Mouse (Mus musculus): ENCODE results near the gene Ms4a12. TPM values are rescaled to one million over a fixed set of nuclear protein-coding genes. Genes with fewer than 3 reads are reported as not detected.

The Ms4a12 gene
- polyA plus RNA-seq, 2 experiments, result not detected

DNA sequence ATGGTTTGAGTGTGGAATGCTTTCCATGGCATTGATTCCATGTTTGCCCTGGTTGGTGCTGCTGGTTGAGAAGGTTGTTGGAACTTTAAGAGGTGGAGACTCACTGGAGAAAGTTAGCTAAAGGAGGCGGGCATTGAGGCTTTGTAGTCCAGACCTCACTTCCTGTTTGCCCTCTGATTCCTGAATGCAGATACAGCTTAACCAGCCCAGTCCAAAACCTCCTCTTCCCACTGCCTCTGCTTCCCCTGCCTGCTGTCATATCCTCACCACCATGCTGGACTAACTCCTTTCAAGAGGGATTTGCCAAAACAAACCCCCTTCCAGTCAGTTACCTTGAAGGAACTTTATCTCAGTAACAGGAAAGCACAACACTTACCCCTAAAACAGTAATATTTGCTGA lies 39.7 kb downstream of the Ms4a12 start:
- no peaks in the 10 kb centered on the region for H3K9me3 ChIP-seq (ENCODE audit: control insufficient read depth, low read length)
- WGBS (ENCODE audit: insufficient replicate concordance), result 29% methylated on average over 1 of the region's 1 CpGs
- no peak overlapping the region for H3K4me3 ChIP-seq (ENCODE audit: insufficient read depth in 1 of 2, low read depth in 2 of 2, low read length in 2 of 2)
- no peaks in the 10 kb centered on the region for H3K36me3 ChIP-seq (replicated peaks; ENCODE audit: control insufficient read depth, insufficient read depth, low read depth)
- TF ChIP-seq CTCF (IDR thresholded peaks at IDR 0.05; ENCODE audit: low read depth) (no peak), EP300 (IDR thresholded peaks at IDR 0.05; ENCODE audit: low read depth) (no peak)
- no peaks in the 10 kb centered on the region for H3K27me3 ChIP-seq (ENCODE audit: control insufficient read depth, insufficient read depth, low read length)
- no peak for DNase-seq (ENCODE audit: low read depth in 3 of 3, low spot score in 3 of 3)
- no peak overlapping the region for H3K27ac ChIP-seq
- no peak overlapping the region for H3K4me2 ChIP-seq (ENCODE audit: low read depth)
- no peak for ATAC-seq (ENCODE audit: insufficient read depth)
- H3K4me1 ChIP-seq (replicated peaks; ENCODE audit: control insufficient read depth in 2 of 2, insufficient read depth in 2 of 2, low read length in 1 of 2), result no peaks in the 10 kb centered on the region
- no peak overlapping the region for H3K9ac ChIP-seq (replicated peaks)

DNA sequence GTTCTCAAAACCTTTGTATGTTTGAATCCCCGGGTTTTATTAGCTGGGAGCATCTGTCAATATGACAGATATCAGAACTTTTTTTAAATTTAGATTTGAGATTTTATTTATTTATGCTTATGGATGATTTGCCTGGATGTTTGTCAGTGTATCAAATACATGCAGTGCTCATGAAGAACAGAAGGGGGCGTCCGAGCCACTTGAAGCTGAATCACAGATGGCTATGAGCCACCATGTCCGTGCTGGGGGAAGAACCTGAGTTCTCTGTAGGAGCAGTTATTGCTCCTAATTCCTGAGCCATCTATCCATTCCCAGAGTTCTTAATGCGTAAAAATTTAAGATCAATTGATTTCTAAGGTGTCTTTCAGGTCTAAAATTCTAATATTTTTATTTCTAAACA lies 48.1 kb downstream of the Ms4a12 start:
- Histone ChIP-seq H3K9ac (replicated peaks) (no peak overlapping the region), H3K36me3 (replicated peaks; ENCODE audit: control insufficient read depth, insufficient read depth, low read depth) (no peaks in the 10 kb centered on the region), H3K27ac (no peak overlapping the region), H3K4me3 (ENCODE audit: insufficient read depth in 1 of 2, low read depth in 2 of 2, low read length in 2 of 2) (no peak overlapping the region), H3K27me3 (ENCODE audit: control insufficient read depth, insufficient read depth, low read length) (no peaks in the 10 kb centered on the region), H3K4me1 (replicated peaks; ENCODE audit: control insufficient read depth in 2 of 2, insufficient read depth in 2 of 2, low read length in 1 of 2) (no peaks in the 10 kb centered on the region), H3K4me2 (ENCODE audit: low read depth) (no peak overlapping the region), H3K9me3 (ENCODE audit: control insufficient read depth, low read length) (no peaks in the 10 kb centered on the region)
- ATAC-seq (ENCODE audit: insufficient read depth) (no peak), DNase-seq (ENCODE audit: low read depth in 3 of 3, low spot score in 3 of 3) (peak in 1 of 3 experiments; percentile 6)
- TF ChIP-seq CTCF (IDR thresholded peaks at IDR 0.05; ENCODE audit: low read depth) (peak; percentile 41), EP300 (IDR thresholded peaks at IDR 0.05; ENCODE audit: low read depth) (no peak)
- 15% methylated on average over 5 of the region's 5 CpGs for WGBS (ENCODE audit: insufficient replicate concordance)

DNA sequence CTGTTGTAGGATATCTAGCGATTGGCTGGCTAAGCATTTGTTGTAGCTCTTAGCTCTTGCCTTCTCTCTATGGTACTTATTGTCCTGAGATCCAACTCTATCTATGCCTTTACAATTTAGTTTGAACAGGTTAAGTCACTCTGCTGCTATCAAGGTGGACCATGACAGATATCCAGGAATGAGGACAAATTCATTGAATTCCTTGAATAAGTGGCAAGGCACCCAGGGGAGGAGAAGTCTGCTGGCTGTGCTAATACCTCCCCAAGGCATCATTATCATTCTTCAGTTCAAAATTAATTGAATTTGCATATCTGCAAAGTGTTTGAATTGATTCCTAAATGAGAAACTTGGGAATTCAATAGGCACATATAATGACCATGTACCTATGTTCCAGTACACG lies 54.8 kb downstream of the Ms4a12 start:
- no peak overlapping the region for H3K27ac ChIP-seq
- H3K9me3 ChIP-seq (ENCODE audit: control insufficient read depth, low read length), result no peaks in the 10 kb centered on the region
- WGBS (ENCODE audit: insufficient replicate concordance), result 47% methylated on average over 2 of the region's 2 CpGs
- TF ChIP-seq EP300 (IDR thresholded peaks at IDR 0.05; ENCODE audit: low read depth) (no peak), CTCF (IDR thresholded peaks at IDR 0.05; ENCODE audit: low read depth) (no peak)
- H3K4me2 ChIP-seq (ENCODE audit: low read depth), result no peak overlapping the region
- no peaks in the 10 kb centered on the region for H3K27me3 ChIP-seq (ENCODE audit: control insufficient read depth, insufficient read depth, low read length)
- H3K4me1 ChIP-seq (replicated peaks; ENCODE audit: control insufficient read depth in 2 of 2, insufficient read depth in 2 of 2, low read length in 1 of 2), result no peaks in the 10 kb centered on the region
- DNase-seq (ENCODE audit: low read depth in 3 of 3, low spot score in 3 of 3), result no peak
- ATAC-seq (ENCODE audit: insufficient read depth), result no peak
- H3K36me3 ChIP-seq (replicated peaks; ENCODE audit: control insufficient read depth, insufficient read depth, low read depth), result no peaks in the 10 kb centered on the region
- no peak overlapping the region for H3K4me3 ChIP-seq (ENCODE audit: insufficient read depth in 1 of 2, low read depth in 2 of 2, low read length in 2 of 2)
- no peak overlapping the region for H3K9ac ChIP-seq (replicated peaks)

DNA sequence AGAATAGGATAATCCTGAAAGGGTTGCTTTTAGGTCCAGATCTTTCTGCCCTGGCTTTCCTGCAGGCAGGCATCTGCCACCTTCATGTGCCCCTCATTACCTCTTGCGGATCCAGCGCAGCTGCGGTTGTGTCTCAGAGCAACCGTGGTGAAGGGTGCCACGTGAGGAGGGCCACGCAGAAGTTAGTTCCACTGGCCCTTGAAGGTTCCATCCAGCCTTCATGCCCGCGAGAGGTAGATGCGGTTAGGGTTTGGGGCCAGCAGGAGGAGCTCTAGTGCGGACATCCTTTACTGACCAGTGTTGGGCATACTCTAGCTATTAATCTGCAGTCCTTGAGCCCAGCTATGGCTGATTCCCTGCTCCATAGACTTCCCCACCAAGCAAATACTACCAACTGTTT lies 67.1 kb downstream of the Ms4a12 start, which contains the start of gene 1700025F22Rik:
TSS of gene 1700025F22Rik (minus strand) at position 149 of the 400 bp plus-strand sequence.
- Histone ChIP-seq H3K9me3 (ENCODE audit: control insufficient read depth, low read length) (no peaks in the 10 kb centered on the region), H3K4me2 (ENCODE audit: low read depth) (no peak within 1 kb of the TSS), H3K4me1 (replicated peaks; ENCODE audit: control insufficient read depth in 2 of 2, insufficient read depth in 2 of 2, low read length in 1 of 2) (no peaks in the 10 kb centered on the region), H3K36me3 (replicated peaks; ENCODE audit: control insufficient read depth, insufficient read depth, low read depth) (no peaks in the 10 kb centered on the region), H3K27ac (no peak within 1 kb of the TSS), H3K27me3 (ENCODE audit: control insufficient read depth, insufficient read depth, low read length) (no peaks in the 10 kb centered on the region), H3K4me3 (ENCODE audit: insufficient read depth in 1 of 2, low read depth in 2 of 2, low read length in 2 of 2) (no peak within 1 kb of the TSS), H3K9ac (replicated peaks) (no peak within 1 kb of the TSS)
- TF ChIP-seq EP300 (IDR thresholded peaks at IDR 0.05; ENCODE audit: low read depth) (no peak), CTCF (IDR thresholded peaks at IDR 0.05; ENCODE audit: low read depth) (peak; percentile 64)
- WGBS (ENCODE audit: insufficient replicate concordance), result 14% methylated on average over 10 of the region's 10 CpGs
- no peak for ATAC-seq (ENCODE audit: insufficient read depth)
- DNase-seq (ENCODE audit: low read depth in 3 of 3, low spot score in 3 of 3), result no peak

Other genes starting within 250 kb of the Ms4a12 start
- not detected in 2 replicates for gene Ms4a15, start 239.2 kb downstream of the Ms4a12 start, polyA plus RNA-seq (2012; rRNA removed)
- not detected in 2 replicates for gene Ms4a15, start 239.2 kb downstream of the Ms4a12 start, polyA plus RNA-seq (2014; fragmentation: Nextera tagmentation; extraction: Ambion mirVana)
- gene Ms4a18, start 214.4 kb downstream of the Ms4a12 start, polyA plus RNA-seq (2012; rRNA removed), result 0.02 TPM in 1 of 2 replicates, not detected in the other
- gene Ms4a18, start 214.4 kb downstream of the Ms4a12 start, polyA plus RNA-seq (2014; fragmentation: Nextera tagmentation; extraction: Ambion mirVana), result not detected in 2 replicates
- 0.08 and 0.25 TPM in 2 replicates for gene Ms4a8a, start 151.3 kb downstream of the Ms4a12 start, polyA plus RNA-seq (2012; rRNA removed)
- 0.11 TPM in 1 of 2 replicates, not detected in the other for gene Ms4a8a, start 151.3 kb downstream of the Ms4a12 start, polyA plus RNA-seq (2014; fragmentation: Nextera tagmentation; extraction: Ambion mirVana)
- gene 1700017D01Rik, start 101.6 kb downstream of the Ms4a12 start, polyA plus RNA-seq (2012; rRNA removed), result not detected in 2 replicates
- not detected in 2 replicates for gene 1700017D01Rik, start 101.6 kb downstream of the Ms4a12 start, polyA plus RNA-seq (2014; fragmentation: Nextera tagmentation; extraction: Ambion mirVana)
- not detected in 2 replicates for gene 1700025F22Rik, start 67.1 kb downstream of the Ms4a12 start, polyA plus RNA-seq (2012; rRNA removed)
- not detected in 2 replicates for gene 1700025F22Rik, start 67.1 kb downstream of the Ms4a12 start, polyA plus RNA-seq (2014; fragmentation: Nextera tagmentation; extraction: Ambion mirVana)
- not detected in 2 replicates for gene Ms4a13, start 35.7 kb downstream of the Ms4a12 start, polyA plus RNA-seq (2012; rRNA removed)
- gene Ms4a13, start 35.7 kb downstream of the Ms4a12 start, polyA plus RNA-seq (2014; fragmentation: Nextera tagmentation; extraction: Ambion mirVana), result not detected in 2 replicates
- not detected in 2 replicates for gene Ms4a1, start 33.8 kb upstream of the Ms4a12 start, polyA plus RNA-seq (2012; rRNA removed)
- gene Ms4a1, start 33.8 kb upstream of the Ms4a12 start, polyA plus RNA-seq (2014; fragmentation: Nextera tagmentation; extraction: Ambion mirVana), result not detected in 2 replicates
- not detected in 2 replicates for gene Ms4a5, start 51.4 kb upstream of the Ms4a12 start, polyA plus RNA-seq (2012; rRNA removed)
- not detected in 2 replicates for gene Ms4a5, start 51.4 kb upstream of the Ms4a12 start, polyA plus RNA-seq (2014; fragmentation: Nextera tagmentation; extraction: Ambion mirVana)
- gene Ms4a14, start 82.0 kb upstream of the Ms4a12 start, polyA plus RNA-seq (2012; rRNA removed), result 0.02 TPM in 2 replicates
- not detected in 2 replicates for gene Ms4a14, start 82.0 kb upstream of the Ms4a12 start, polyA plus RNA-seq (2014; fragmentation: Nextera tagmentation; extraction: Ambion mirVana)
- gene Ms4a7, start 103.7 kb upstream of the Ms4a12 start, polyA plus RNA-seq (2012; rRNA removed), result 0.48 and 0.61 TPM in 2 replicates
- gene Ms4a7, start 103.7 kb upstream of the Ms4a12 start, polyA plus RNA-seq (2014; fragmentation: Nextera tagmentation; extraction: Ambion mirVana), result 0.75 and 1.4 TPM in 2 replicates
- gene Ms4a4a, start 143.1 kb upstream of the Ms4a12 start, polyA plus RNA-seq (2012; rRNA removed), result 0.19 and 0.25 TPM in 2 replicates
- 0.32 TPM in 1 of 2 replicates, not detected in the other for gene Ms4a4a, start 143.1 kb upstream of the Ms4a12 start, polyA plus RNA-seq (2014; fragmentation: Nextera tagmentation; extraction: Ambion mirVana)
- 0.32 and 0.36 TPM in 2 replicates for gene Ms4a4c, start 172.3 kb upstream of the Ms4a12 start, polyA plus RNA-seq (2012; rRNA removed)
- 0.85 and 1.5 TPM in 2 replicates for gene Ms4a4c, start 172.3 kb upstream of the Ms4a12 start, polyA plus RNA-seq (2014; fragmentation: Nextera tagmentation; extraction: Ambion mirVana)
- gene Ms4a4b, start 211.1 kb upstream of the Ms4a12 start, polyA plus RNA-seq (2012; rRNA removed), result 0.30 and 0.34 TPM in 2 replicates
- 0.14 and 0.30 TPM in 2 replicates for gene Ms4a4b, start 211.1 kb upstream of the Ms4a12 start, polyA plus RNA-seq (2014; fragmentation: Nextera tagmentation; extraction: Ambion mirVana)
- 2.8 and 4.2 TPM in 2 replicates for gene Ms4a6c, start 236.9 kb upstream of the Ms4a12 start, polyA plus RNA-seq (2012; rRNA removed)
- gene Ms4a6c, start 236.9 kb upstream of the Ms4a12 start, polyA plus RNA-seq (2014; fragmentation: Nextera tagmentation; extraction: Ambion mirVana), result 6.0 and 6.3 TPM in 2 replicates

Data from liver, embryonic 14.5 days (tissue).